Mouse (Mus musculus) bone marrow, adult 2 months (tissue): Measurements from ENCODE around the gene Xrcc4.

ENCODE experiments used
- CTCF ChIP-seq: fragments of 200-500 bp; IDR thresholded peaks from 2 replicates; pipeline ENCODE4 v1.5.1; 2011; ENCODE audit warnings: low read length, control low read depth; ENCODE audit not compliant: control insufficient read depth, insufficient read depth
- POLR2A ChIP-seq: fragments of 200-500 bp; IDR thresholded peaks from 2 replicates; pipeline ENCODE4 v1.6.1; 2011; ENCODE audit warnings: low read depth, mild to moderate bottlenecking, control low read depth, low read length, borderline replicate concordance; ENCODE audit not compliant: control insufficient read depth

- no peak for TF ChIP-seq POLR2A
- no peak for TF ChIP-seq CTCF
These were observed 175.1 kb downstream of the Xrcc4 start for GRCm38 (mm10) chr13:89914332-89914731.
